Mouse (Mus musculus): ENCODE measurements at regions not wholly inside any gene's neighbourhood (a gene's known extent, or its start where the extent isn't known, plus 50 kb on each side); places are given as distances from the start of the nearest gene placed in this dataset.

GRCm38 (mm10) chr4:88939397-88939796, 59.4 kb upstream of the Ifne start:
- 55% methylated on average over 4 of the region's 4 CpGs for WGBS
- H3K9me3 ChIP-seq (ENCODE audit: control insufficient read depth, low read length), result no peaks in the 10 kb centered on the region
- H3K27ac ChIP-seq (ENCODE audit: low read depth, low read length), result no peak overlapping the region
- no peak overlapping the region for H3K9ac ChIP-seq (replicated peaks; ENCODE audit: low read depth, low read length)
- no peak overlapping the region for H3K4me2 ChIP-seq (ENCODE audit: low read depth, low read length)
- H3K4me1 ChIP-seq (ENCODE audit: control insufficient read depth, insufficient read depth, low read length), result no peaks in the 10 kb centered on the region
- ATAC-seq (ENCODE audit: low read depth), result no peak
- H3K4me3 ChIP-seq (ENCODE audit: low read depth, low read length), result no peak overlapping the region
- no peaks in the 10 kb centered on the region for H3K36me3 ChIP-seq (ENCODE audit: control insufficient read depth, insufficient read depth, low read length)
- peaks cover 19% of the 10 kb centered on the region for H3K27me3 ChIP-seq (ENCODE audit: control insufficient read depth, insufficient read depth, low read length)

DNA sequence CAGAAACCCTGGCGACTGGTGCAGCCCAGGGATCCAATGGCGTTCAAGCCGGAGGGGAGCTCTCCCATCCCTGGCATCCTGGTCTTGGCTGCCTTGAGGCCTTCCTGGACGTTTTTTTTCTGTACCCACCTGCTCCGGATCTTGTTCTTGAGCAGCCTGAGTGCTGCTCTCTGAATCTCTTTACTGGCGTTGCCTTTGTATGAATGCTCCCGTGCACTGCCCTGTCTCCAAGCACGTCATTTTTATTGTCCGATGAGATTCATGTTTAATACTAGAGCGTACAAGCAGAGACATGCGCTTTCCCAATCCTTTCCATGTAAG, 58.7 kb upstream of the Ifne start:
- Histone ChIP-seq H3K9me3 (ENCODE audit: control insufficient read depth, low read length) (no peaks in the 10 kb centered on the region), H3K27me3 (ENCODE audit: control insufficient read depth, insufficient read depth, low read length) (peaks cover 19% of the 10 kb centered on the region), H3K4me2 (ENCODE audit: low read depth, low read length) (peak overlapping the region; percentile 85), H3K9ac (replicated peaks; ENCODE audit: low read depth, low read length) (peak overlapping the region; percentile 71), H3K27ac (ENCODE audit: low read depth, low read length) (peak overlapping the region; percentile 66; the same call in 1 of the 2 replicates), H3K4me1 (ENCODE audit: control insufficient read depth, insufficient read depth, low read length) (no peaks in the 10 kb centered on the region), H3K4me3 (ENCODE audit: low read depth, low read length) (peak overlapping the region; percentile 58), H3K36me3 (ENCODE audit: control insufficient read depth, insufficient read depth, low read length) (no peaks in the 10 kb centered on the region)
- 6% methylated on average over 11 of the region's 11 CpGs for WGBS
- peak; percentile 71; the same call in 1 of the 2 replicates for ATAC-seq (ENCODE audit: low read depth)

DNA sequence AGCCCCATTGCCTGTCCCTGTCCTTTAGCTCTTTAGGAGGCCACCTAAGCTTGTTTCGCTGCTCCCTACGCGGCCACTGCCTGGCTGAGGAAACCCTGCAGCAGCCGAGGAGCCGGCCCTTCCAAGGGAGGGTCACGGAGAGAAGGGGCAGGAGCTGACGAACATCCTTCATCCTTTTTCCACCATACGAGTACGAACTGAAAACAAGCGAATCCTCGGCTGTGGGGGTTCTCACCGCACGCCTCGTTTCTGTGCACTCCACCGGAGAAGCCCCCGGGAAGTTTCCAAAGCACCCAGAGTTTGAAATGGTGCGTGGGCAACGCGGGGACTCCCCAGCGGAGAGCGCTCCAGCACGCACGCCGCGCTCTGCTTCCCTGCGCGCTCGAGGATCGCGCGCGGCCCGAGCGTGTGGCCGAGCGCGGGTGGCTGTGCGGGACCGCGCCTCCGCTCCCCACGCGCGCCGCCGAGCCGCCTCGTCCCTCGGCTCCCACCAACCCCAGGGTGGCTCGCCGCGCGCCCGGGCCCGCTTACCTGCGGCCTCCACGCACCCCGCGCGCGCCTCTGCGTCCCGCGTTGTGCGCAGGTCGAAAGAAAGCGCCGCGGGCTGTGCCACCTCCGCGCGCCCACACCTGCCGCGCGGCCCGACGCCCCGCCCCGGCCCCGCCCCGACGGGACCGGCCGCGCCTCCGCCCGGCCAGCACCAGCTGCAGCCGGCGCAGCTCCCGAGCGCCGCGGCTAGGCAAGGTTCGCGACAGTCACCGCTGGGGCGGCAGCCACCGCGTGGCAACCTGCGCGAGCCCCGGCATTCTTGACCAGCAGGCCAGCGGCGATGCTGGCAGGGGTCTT, 58.1 kb upstream of the Ifne start:
- H3K9ac ChIP-seq (replicated peaks; ENCODE audit: low read depth, low read length), result peak overlapping the region; percentile 71
- H3K27me3 ChIP-seq (ENCODE audit: control insufficient read depth, insufficient read depth, low read length), result peaks cover 19% of the 10 kb centered on the region
- no peaks in the 10 kb centered on the region for H3K9me3 ChIP-seq (ENCODE audit: control insufficient read depth, low read length)
- under 1% methylated on average over 86 of the region's 104 CpGs for WGBS
- H3K4me3 ChIP-seq (ENCODE audit: low read depth, low read length), result peak overlapping the region; percentile 58
- H3K36me3 ChIP-seq (ENCODE audit: control insufficient read depth, insufficient read depth, low read length), result no peaks in the 10 kb centered on the region
- peak overlapping the region; percentile 66; the same call in 1 of the 2 replicates for H3K27ac ChIP-seq (ENCODE audit: low read depth, low read length)
- peak; percentile 97 for ATAC-seq (ENCODE audit: low read depth)
- no peaks in the 10 kb centered on the region for H3K4me1 ChIP-seq (ENCODE audit: control insufficient read depth, insufficient read depth, low read length)
- H3K4me2 ChIP-seq (ENCODE audit: low read depth, low read length), result peak overlapping the region; percentile 85

DNA sequence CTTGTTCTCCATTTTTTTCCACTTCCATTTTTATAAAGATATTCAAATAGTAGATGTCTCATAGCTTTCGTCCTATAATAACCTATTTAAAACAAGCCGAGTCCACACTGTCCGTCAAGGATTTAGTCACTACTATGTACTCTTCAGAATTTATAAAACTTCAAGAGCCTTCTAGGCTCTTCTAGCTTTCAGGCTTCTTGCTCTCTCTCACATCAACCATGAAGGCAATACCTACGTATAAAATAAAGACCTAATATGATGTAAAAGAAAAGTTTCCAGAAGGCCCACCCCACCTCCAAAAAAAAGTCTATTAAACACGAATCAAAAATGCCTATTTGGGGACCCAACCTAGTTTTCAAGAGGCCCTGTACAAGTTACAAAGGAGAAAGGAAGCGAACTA, 57.0 kb upstream of the Ifne start:
- ATAC-seq (ENCODE audit: low read depth), result no peak
- H3K9me3 ChIP-seq (ENCODE audit: control insufficient read depth, low read length), result no peaks in the 10 kb centered on the region
- no peak overlapping the region for H3K27ac ChIP-seq (ENCODE audit: low read depth, low read length)
- H3K27me3 ChIP-seq (ENCODE audit: control insufficient read depth, insufficient read depth, low read length), result peaks cover 19% of the 10 kb centered on the region
- no peak overlapping the region for H3K9ac ChIP-seq (replicated peaks; ENCODE audit: low read depth, low read length)
- no peak overlapping the region for H3K4me2 ChIP-seq (ENCODE audit: low read depth, low read length)
- no peaks in the 10 kb centered on the region for H3K4me1 ChIP-seq (ENCODE audit: control insufficient read depth, insufficient read depth, low read length)
- H3K36me3 ChIP-seq (ENCODE audit: control insufficient read depth, insufficient read depth, low read length), result no peaks in the 10 kb centered on the region
- WGBS, result 75% methylated on average over 6 of the region's 6 CpGs
- no peak overlapping the region for H3K4me3 ChIP-seq (ENCODE audit: low read depth, low read length)

- Histone ChIP-seq H3K4me2 (ENCODE audit: low read depth, low read length) (no peak overlapping the region), H3K4me3 (ENCODE audit: low read depth, low read length) (no peak overlapping the region), H3K27me3 (ENCODE audit: control insufficient read depth, insufficient read depth, low read length) (peaks cover 19% of the 10 kb centered on the region), H3K9ac (replicated peaks; ENCODE audit: low read depth, low read length) (no peak overlapping the region), H3K36me3 (ENCODE audit: control insufficient read depth, insufficient read depth, low read length) (no peaks in the 10 kb centered on the region), H3K4me1 (ENCODE audit: control insufficient read depth, insufficient read depth, low read length) (no peaks in the 10 kb centered on the region), H3K9me3 (ENCODE audit: control insufficient read depth, low read length) (no peaks in the 10 kb centered on the region), H3K27ac (ENCODE audit: low read depth, low read length) (no peak overlapping the region)
- no peak for ATAC-seq (ENCODE audit: low read depth)
- WGBS, result 84% methylated on average over 2 of the region's 2 CpGs
Observed at GRCm38 (mm10) chr4:88935901-88936300, 55.9 kb upstream of the Ifne start.

GRCm38 (mm10) chr4:88935316-88935715, 55.3 kb upstream of the Ifne start:
- 83% methylated on average over 7 of the region's 7 CpGs for WGBS

DNA sequence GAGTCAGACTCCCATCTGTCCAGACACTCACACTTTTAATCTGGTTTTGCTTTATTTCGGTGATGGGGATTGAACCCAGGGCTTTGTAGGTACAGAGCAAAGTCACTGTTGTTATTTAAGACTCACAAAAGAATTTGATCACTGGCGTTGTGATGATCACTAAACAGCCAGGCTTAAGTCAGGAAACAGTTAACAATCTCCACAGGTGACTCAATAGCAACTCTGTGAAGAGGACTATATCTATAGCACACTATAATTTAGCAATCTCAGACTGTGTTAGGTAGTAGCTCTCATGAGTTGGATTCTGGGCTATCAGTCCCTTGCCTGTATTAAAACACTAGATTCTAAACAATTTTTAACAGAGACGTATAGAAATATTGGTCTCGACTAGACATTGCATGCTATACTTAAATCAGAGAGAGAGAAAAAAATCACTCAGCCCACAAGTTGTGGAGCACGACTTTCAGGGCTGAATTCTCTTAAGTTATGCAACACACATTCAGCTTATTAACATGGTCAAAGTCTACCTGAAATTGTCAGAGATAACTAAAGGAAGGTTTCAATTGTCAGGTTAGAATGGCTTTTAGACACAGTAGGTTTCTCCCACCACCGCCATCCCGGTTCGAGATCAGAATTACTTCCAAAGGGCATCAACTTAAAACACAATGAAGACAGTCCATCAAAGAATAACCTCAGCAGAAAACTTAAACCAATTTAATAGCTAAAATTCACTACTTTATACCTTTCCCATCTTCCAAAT, 54.4 kb upstream of the Ifne start:
- Histone ChIP-seq H3K4me2 (ENCODE audit: low read depth, low read length) (no peak overlapping the region), H3K9ac (replicated peaks; ENCODE audit: low read depth, low read length) (no peak overlapping the region), H3K27ac (ENCODE audit: low read depth, low read length) (no peak overlapping the region), H3K36me3 (ENCODE audit: control insufficient read depth, insufficient read depth, low read length) (no peaks in the 10 kb centered on the region), H3K27me3 (ENCODE audit: control insufficient read depth, insufficient read depth, low read length) (peaks cover 19% of the 10 kb centered on the region), H3K4me3 (ENCODE audit: low read depth, low read length) (no peak overlapping the region), H3K9me3 (ENCODE audit: control insufficient read depth, low read length) (no peaks in the 10 kb centered on the region), H3K4me1 (ENCODE audit: control insufficient read depth, insufficient read depth, low read length) (no peaks in the 10 kb centered on the region)
- WGBS, result 82% methylated on average over 8 of the region's 8 CpGs
- no peak for ATAC-seq (ENCODE audit: low read depth)

More at GRCm38 (mm10) chr4:88935316-88935715, 55.3 kb upstream of the Ifne start:
- H3K9ac ChIP-seq (replicated peaks; ENCODE audit: low read depth, low read length), result no peak overlapping the region
- no peak for ATAC-seq (ENCODE audit: low read depth)
- no peaks in the 10 kb centered on the region for H3K36me3 ChIP-seq (ENCODE audit: control insufficient read depth, insufficient read depth, low read length)
- no peak overlapping the region for H3K27ac ChIP-seq (ENCODE audit: low read depth, low read length)
- H3K27me3 ChIP-seq (ENCODE audit: control insufficient read depth, insufficient read depth, low read length), result peaks cover 19% of the 10 kb centered on the region
- H3K9me3 ChIP-seq (ENCODE audit: control insufficient read depth, low read length), result no peaks in the 10 kb centered on the region
- no peak overlapping the region for H3K4me2 ChIP-seq (ENCODE audit: low read depth, low read length)
- H3K4me1 ChIP-seq (ENCODE audit: control insufficient read depth, insufficient read depth, low read length), result no peaks in the 10 kb centered on the region
- no peak overlapping the region for H3K4me3 ChIP-seq (ENCODE audit: low read depth, low read length)

GRCm38 (mm10) chr4:88931217-88931616, 51.2 kb upstream of the Ifne start:
- H3K9ac ChIP-seq (replicated peaks; ENCODE audit: low read depth, low read length), result no peak overlapping the region
- no peak for ATAC-seq (ENCODE audit: low read depth)
- 0 out of 2 replicates have a peak, but pooled peaks cover 3% of the 10 kb centered on the region for H3K27me3 ChIP-seq (ENCODE audit: control insufficient read depth, insufficient read depth, low read length)
- H3K9me3 ChIP-seq (ENCODE audit: control insufficient read depth, low read length), result no peaks in the 10 kb centered on the region
- H3K36me3 ChIP-seq (ENCODE audit: control insufficient read depth, insufficient read depth, low read length), result no peaks in the 10 kb centered on the region
- 88% methylated on average over 9 of the region's 9 CpGs for WGBS
- H3K27ac ChIP-seq (ENCODE audit: low read depth, low read length), result no peak overlapping the region
- no peaks in the 10 kb centered on the region for H3K4me1 ChIP-seq (ENCODE audit: control insufficient read depth, insufficient read depth, low read length)
- no peak overlapping the region for H3K4me3 ChIP-seq (ENCODE audit: low read depth, low read length)
- H3K4me2 ChIP-seq (ENCODE audit: low read depth, low read length), result no peak overlapping the region

Data from neural tube, embryonic 14.5 days (tissue).